Mouse (Mus musculus) kidney, embryonic 14.5 days (tissue): ENCODE results near the gene P3h3. TPM values are rescaled to one million over a fixed set of nuclear protein-coding genes. Genes with fewer than 3 reads are reported as not detected.
"Not testable (repeated sequence)": the region's sequence is repeated elsewhere in the genome, so short reads cannot be mapped to it uniquely, and the experiment has no call there.

Experiments used
- ATAC-seq: fragments of 200-750 bp; cut with Nextera tagmentation; 2 replicates; pipeline ENCODE4 v1.8.0; 2017; ENCODE audit warnings: moderate number of reproducible peaks, mild to moderate bottlenecking, moderate TSS enrichment, moderate library complexity; ENCODE audit not compliant: low FRiP score, low TSS enrichment
- H3K27ac ChIP-seq: fragments of 300-500 bp; sonication (generic); 2 replicates; pipeline ENCODE4 v1.5.1; 2014; ENCODE audit warnings: low read depth, mild to moderate bottlenecking, low read length, moderate library complexity, mixed read lengths
- H3K27me3 ChIP-seq: fragments of 300-500 bp; sonication (generic); 2 replicates; pipeline ENCODE4 v1.6.1; 2014; ENCODE audit warnings: mild to moderate bottlenecking, low read length; ENCODE audit not compliant: control insufficient read depth, insufficient read depth
- H3K36me3 ChIP-seq: fragments of 300-500 bp; sonication (generic); 2 replicates; pipeline ENCODE4 v1.6.1; 2014; ENCODE audit warnings: low read length, mixed read lengths; ENCODE audit not compliant: control insufficient read depth, insufficient read depth
- H3K4me1 ChIP-seq: fragments of 300-500 bp; sonication (generic); 2 replicates; pipeline ENCODE4 v1.6.1; 2014; ENCODE audit warnings: low read length, mixed read lengths; ENCODE audit not compliant: control insufficient read depth, insufficient read depth
- H3K4me2 ChIP-seq: fragments of 300-500 bp; sonication (generic); replicated peaks from 2 replicates; pipeline ENCODE4 v1.6.1; 2014; ENCODE audit warnings: low read depth, mild to moderate bottlenecking, low read length
- H3K4me3 ChIP-seq: fragments of 300-500 bp; sonication (generic); 2 replicates; pipeline ENCODE4 v1.5.1; 2014; ENCODE audit warnings: mild to moderate bottlenecking, low read length
- H3K9ac ChIP-seq: fragments of 300-500 bp; sonication (generic); 2 replicates; pipeline ENCODE4 v1.6.1; 2014; ENCODE audit warnings: low read depth, mild to moderate bottlenecking, low read length, moderate library complexity
- H3K9me3 ChIP-seq: fragments of 300-500 bp; sonication (generic); 2 replicates; pipeline ENCODE4 v1.6.1; 2016; ENCODE audit warnings: low read length; ENCODE audit not compliant: control insufficient read depth
- WGBS: fragments of 180-500 bp; shearing (Covaris S2); extraction: QIAGEN DNeasy Blood & Tissue Kit; methylation state at CpG from one replicate; pipeline ENCODE4 v1.1.7; 2014; 5-methylcytosine and 5-hydroxymethylcytosine counted together
- polyA plus RNA-seq: library from polyadenylated mRNA; unstranded; fragments of >200 nt; fragmentation: Nextera tagmentation; extraction: Ambion mirVana; gene quantifications from 2 replicates; pipeline ENCODE4 v1.2.1, GENCODE M21; 2014

P3h3 gene
- polyA plus RNA-seq, 1 experiment from 2014 or later: 29.5 TPM

- Histone ChIP-seq H3K4me2 (no peak overlapping the region), H3K4me1 (no peaks in the 10 kb centered on the region), H3K36me3 (no peaks in the 10 kb centered on the region), H3K27me3 (no peaks in the 10 kb centered on the region), H3K27ac (no peak overlapping the region), H3K9me3 (no peaks in the 10 kb centered on the region), H3K9ac (no peak overlapping the region), H3K4me3 (no peak overlapping the region)
- 48% methylated on average over 3 of the region's 3 CpGs for WGBS
- no peak for ATAC-seq
Observed at GRCm38 (mm10) chr6:124898359-124898758, 40.8 kb upstream of the P3h3 start.

GRCm38 (mm10) chr6:124894113-124894512 is 36.6 kb upstream of the P3h3 start:
- not testable (repeated sequence) for H3K9ac ChIP-seq, H3K27me3 ChIP-seq, H3K9me3 ChIP-seq, ATAC-seq, H3K4me2 ChIP-seq, H3K36me3 ChIP-seq, H3K4me1 ChIP-seq, H3K27ac ChIP-seq, H3K4me3 ChIP-seq
- WGBS: 66% methylated on average over 2 of the region's 2 CpGs

- Histone ChIP-seq H3K4me1 (no peaks in the 10 kb centered on the region), H3K36me3 (no peaks in the 10 kb centered on the region), H3K27me3 (no peaks in the 10 kb centered on the region), H3K9me3 (no peaks in the 10 kb centered on the region), H3K9ac (no peak overlapping the region), H3K4me2 (no peak overlapping the region), H3K4me3 (no peak overlapping the region), H3K27ac (no peak overlapping the region)
- ATAC-seq: no peak
- 62% methylated on average over 6 of the region's 6 CpGs for WGBS
Observed at GRCm38 (mm10) chr6:124890997-124891396, 33.4 kb upstream of the P3h3 start.

- Histone ChIP-seq H3K4me1 (no peaks in the 10 kb centered on the region), H3K27ac (no peak overlapping the region), H3K9ac (no peak overlapping the region), H3K4me2 (no peak overlapping the region), H3K36me3 (no peaks in the 10 kb centered on the region), H3K27me3 (no peaks in the 10 kb centered on the region), H3K9me3 (no peaks in the 10 kb centered on the region), H3K4me3 (no peak overlapping the region)
- no peak for ATAC-seq
- WGBS: 92% methylated on average over 6 of the region's 6 CpGs
Observed at GRCm38 (mm10) chr6:124888555-124889125, 31.1 kb upstream of the P3h3 start.

DNA sequence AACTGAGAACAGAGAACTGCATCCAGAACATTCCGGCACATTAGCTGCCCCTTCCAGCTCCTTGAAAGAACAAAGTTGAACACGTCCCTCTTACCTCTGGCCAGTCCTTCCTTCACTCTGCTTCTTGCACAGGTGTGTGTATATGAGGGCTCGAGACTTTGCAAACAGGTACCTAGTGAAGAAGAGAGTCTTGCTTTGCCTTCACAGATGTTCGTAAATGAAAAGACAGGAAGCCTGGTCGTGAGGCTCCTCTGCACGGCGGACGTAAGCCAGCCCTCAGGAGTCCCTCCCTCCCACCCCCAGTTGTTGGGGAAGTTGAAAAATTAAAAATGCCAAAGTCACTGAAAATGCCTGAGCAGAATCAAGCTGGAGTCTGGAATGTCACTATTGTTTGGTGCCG is 30.4 kb upstream of the P3h3 start, which contains the start of gene Cd4:
Gene Cd4, minus strand, starts transcription at position 236 of the 400 bp plus-strand sequence.
- WGBS: 83% methylated on average over 9 of the region's 9 CpGs
- Histone ChIP-seq H3K9ac (no peak within 1 kb of the TSS), H3K27ac (no peak within 1 kb of the TSS), H3K36me3 (no peaks in the 10 kb centered on the region), H3K9me3 (no peaks in the 10 kb centered on the region), H3K4me3 (no peak within 1 kb of the TSS), H3K4me2 (no peak within 1 kb of the TSS), H3K4me1 (no peaks in the 10 kb centered on the region), H3K27me3 (no peaks in the 10 kb centered on the region)
- no peak for ATAC-seq

GRCm38 (mm10) chr6:124885956-124886381 is 28.4 kb upstream of the P3h3 start:
- H3K9me3 ChIP-seq: no peaks in the 10 kb centered on the region
- H3K4me1 ChIP-seq: no peaks in the 10 kb centered on the region
- no peak overlapping the region for H3K27ac ChIP-seq
- H3K27me3 ChIP-seq: no peaks in the 10 kb centered on the region
- 93% methylated on average over 8 of the region's 8 CpGs for WGBS
- H3K36me3 ChIP-seq: no peaks in the 10 kb centered on the region
- H3K9ac ChIP-seq: no peak overlapping the region
- no peak overlapping the region for H3K4me3 ChIP-seq
- no peak for ATAC-seq
- no peak overlapping the region for H3K4me2 ChIP-seq

GRCm38 (mm10) chr6:124884714-124885500 is 27.4 kb upstream of the P3h3 start:
- Histone ChIP-seq H3K4me1 (no peaks in the 10 kb centered on the region), H3K4me2 (no peak overlapping the region), H3K27me3 (no peaks in the 10 kb centered on the region), H3K27ac (no peak overlapping the region), H3K9me3 (no peaks in the 10 kb centered on the region), H3K9ac (no peak overlapping the region), H3K36me3 (no peaks in the 10 kb centered on the region), H3K4me3 (no peak overlapping the region)
- WGBS: 74% methylated on average over 10 of the region's 10 CpGs
- no peak for ATAC-seq

GRCm38 (mm10) chr6:124883351-124883750 is 25.8 kb upstream of the P3h3 start:
- 84% methylated on average over 10 of the region's 10 CpGs for WGBS
- ATAC-seq: no peak
- no peaks in the 10 kb centered on the region for H3K9me3 ChIP-seq
- H3K4me3 ChIP-seq: no peak overlapping the region
- no peaks in the 10 kb centered on the region for H3K4me1 ChIP-seq
- H3K27ac ChIP-seq: no peak overlapping the region
- H3K4me2 ChIP-seq: no peak overlapping the region
- no peak overlapping the region for H3K9ac ChIP-seq
- 0 out of 2 replicates have a peak, but pooled peaks cover 3% of the 10 kb centered on the region for H3K27me3 ChIP-seq
- no peaks in the 10 kb centered on the region for H3K36me3 ChIP-seq

GRCm38 (mm10) chr6:124881821-124882220 is 24.3 kb upstream of the P3h3 start:
- H3K9ac ChIP-seq: no peak overlapping the region
- 0 out of 2 replicates have a peak, but pooled peaks cover 3% of the 10 kb centered on the region for H3K27me3 ChIP-seq
- no peak overlapping the region for H3K27ac ChIP-seq
- no peaks in the 10 kb centered on the region for H3K4me1 ChIP-seq
- WGBS: 92% methylated on average over 9 of the region's 9 CpGs
- no peak for ATAC-seq
- H3K4me3 ChIP-seq: no peak overlapping the region
- H3K36me3 ChIP-seq: no peaks in the 10 kb centered on the region
- no peaks in the 10 kb centered on the region for H3K9me3 ChIP-seq
- no peak overlapping the region for H3K4me2 ChIP-seq
